Mouse (Mus musculus) telencephalon, adult 2 months (tissue): Measurements from ENCODE around the gene Ccrl2.

Experiments used
- DNase-seq: peaks from one replicate; pipeline ENCODE4 v3.0.0-alpha.2; 2011; ENCODE audit warnings: low read depth, low spot score

The Ccrl2 gene

DNA sequence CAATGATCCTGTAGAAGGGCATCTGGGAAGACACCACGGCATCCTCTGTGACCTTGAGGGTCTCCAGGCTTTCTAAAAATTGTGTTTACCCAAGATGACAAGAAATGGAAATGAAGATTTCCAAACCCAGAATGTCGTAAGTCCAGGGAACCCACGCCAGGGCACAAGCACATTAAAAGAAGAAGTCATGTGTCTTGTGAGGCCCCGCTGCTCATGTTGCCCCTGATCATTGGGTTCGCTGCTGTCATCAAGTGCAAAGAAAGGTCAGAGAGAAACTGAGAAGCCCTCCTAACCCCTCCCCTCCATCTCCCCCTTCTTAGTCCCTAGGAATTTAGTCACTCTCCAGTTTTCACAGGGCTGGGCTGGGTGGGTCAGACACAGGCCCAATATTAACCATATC is 5.5 kb upstream of the Ccrl2 start:
- DNase-seq, result no peak

GRCm38 (mm10) chr9:111058943-111059556 is 1.7 kb upstream of the Ccrl2 start:
- DNase-seq, result no peak

DNA sequence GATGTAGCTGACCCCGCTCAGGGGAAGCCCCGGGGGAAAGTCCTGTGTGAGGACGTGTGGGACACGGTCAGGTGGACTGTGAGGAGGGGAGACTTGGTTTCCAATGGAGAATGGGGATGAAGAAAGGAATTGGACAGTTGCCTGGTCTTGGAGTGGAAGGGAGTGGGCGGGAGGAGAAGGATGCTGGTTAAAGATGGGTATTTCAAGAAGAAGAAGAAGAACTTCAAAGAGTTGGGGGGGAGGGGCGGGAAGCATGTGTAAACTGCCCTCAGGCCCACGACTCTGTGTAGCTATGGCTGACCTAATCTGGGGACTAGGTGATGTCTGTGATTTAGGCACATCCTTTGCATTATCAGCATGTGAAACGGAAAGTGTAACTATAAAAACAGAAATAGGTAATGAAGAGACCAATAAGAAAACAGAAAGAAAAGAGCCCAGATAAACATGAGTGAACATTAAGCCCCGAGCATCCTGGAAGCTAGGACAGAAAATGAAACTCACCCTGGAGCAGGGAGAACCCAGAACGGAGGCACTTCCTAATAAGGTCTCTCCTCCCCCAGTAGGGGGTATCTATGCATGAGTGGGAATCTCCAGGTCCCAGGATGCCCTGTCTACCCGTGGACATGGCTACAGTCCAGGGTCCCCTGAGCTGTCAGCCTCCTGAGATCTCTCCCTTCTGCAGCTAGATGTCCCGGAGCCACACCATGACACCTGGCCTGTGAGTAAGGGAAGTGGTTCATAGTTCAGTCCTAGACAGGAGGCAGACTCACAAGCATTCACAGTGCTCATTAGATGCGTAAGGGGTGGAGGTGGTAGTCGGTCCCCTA is 438 bp upstream of the Ccrl2 start:
- DNase-seq, result no peak

DNA sequence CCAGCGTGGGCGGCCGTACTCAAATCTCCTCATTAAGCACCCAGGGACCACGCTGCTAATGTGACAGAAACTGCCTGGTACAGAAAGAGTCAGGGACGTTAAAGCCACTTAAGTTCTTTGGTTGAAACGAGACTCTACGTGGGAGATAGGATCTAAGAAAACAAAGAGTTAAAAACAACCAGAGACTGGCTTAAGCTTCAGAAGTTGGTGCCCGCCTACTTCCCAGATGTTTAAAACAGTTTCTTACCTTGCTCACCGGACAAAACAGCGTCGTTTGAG is 861 bp downstream of the Ccrl2 start:
- no peak for DNase-seq

- DNase-seq, result no peak
Measured at GRCm38 (mm10) chr9:111055800-111056518, 1.4 kb downstream of the Ccrl2 start.

GRCm38 (mm10) chr9:111054923-111055322 is 2.4 kb downstream of the Ccrl2 start:
- DNase-seq, result no peak

- no peak for DNase-seq
Measured at GRCm38 (mm10) chr9:111048452-111048851, 8.9 kb downstream of the Ccrl2 start.

GRCm38 (mm10) chr9:111047266-111047665 is 10.1 kb downstream of the Ccrl2 start:
- no peak for DNase-seq

DNA sequence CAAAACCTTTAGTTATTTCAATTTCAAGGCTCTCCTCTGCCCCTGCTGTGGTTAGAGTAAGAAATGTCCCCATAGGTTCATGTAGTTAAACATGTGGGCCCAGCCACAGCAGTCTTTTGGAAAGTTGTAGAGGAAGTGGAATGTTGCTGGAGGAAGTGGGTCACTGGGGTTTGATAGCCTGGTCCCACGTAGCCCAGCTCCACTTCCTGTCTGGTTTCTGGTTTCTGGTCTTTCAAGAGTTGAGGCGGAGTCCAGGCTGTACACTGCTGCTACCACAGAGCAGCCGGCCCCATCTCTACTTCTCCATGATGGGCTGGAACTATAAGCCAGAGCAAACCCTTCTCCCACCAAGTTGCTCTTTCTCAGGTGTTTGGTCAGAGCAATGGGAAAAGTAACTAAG is 11.1 kb downstream of the Ccrl2 start:
- no peak for DNase-seq

- DNase-seq, result no peak
Measured at GRCm38 (mm10) chr9:111042266-111042665, 15.1 kb downstream of the Ccrl2 start.

DNA sequence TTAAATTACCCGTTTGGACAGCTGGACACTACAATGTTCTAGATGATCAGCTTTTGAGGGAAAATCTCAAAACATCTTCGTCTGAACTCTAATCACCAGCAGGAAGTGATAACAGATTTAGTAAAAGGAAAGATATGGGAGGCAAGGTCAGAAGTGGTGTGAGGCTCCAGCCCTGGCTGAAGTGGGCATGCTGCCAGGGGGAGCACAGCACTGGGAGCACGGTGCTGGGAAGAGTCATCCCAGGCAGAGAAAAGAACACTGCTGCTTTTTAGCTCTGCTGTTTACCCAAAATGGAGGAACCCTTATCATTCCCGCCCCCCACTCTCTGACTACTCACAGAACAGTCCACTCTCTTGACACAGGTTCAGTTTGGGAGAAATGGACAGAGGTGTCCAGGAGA is 17.4 kb downstream of the Ccrl2 start:
- no peak for DNase-seq

- no peak for DNase-seq
Measured at GRCm38 (mm10) chr9:111033717-111034116, 23.6 kb downstream of the Ccrl2 start.

GRCm38 (mm10) chr9:111026791-111027190 is 30.5 kb downstream of the Ccrl2 start:
- no peak for DNase-seq

DNA sequence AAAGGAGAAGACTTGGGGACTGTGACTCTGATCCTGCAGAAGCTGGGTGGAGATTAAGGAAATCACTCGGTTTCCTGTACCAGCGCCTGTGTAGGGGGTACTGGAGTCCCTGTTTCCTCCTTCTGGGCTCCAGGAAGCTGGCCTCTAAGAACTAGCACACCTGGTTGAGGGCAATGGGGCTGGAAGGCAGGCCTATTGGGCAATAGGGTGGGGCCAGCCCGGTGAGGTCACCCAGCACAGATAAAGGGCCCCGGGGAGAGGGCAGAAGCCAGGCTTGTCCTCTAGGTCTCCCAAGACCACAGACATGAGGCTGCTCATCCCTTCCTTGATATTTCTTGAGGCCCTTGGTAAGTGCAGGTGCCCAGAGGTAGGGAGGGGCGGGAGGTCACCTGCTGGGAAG is 38.3 kb downstream of the Ccrl2 start, which contains the start of gene Ltf:
Gene Ltf (plus strand): TSS at position 250 of the 400 bp plus-strand sequence.
- DNase-seq, result no peak

GRCm38 (mm10) chr9:111015658-111016057 is 41.7 kb downstream of the Ccrl2 start:
- DNase-seq, result no peak

DNA sequence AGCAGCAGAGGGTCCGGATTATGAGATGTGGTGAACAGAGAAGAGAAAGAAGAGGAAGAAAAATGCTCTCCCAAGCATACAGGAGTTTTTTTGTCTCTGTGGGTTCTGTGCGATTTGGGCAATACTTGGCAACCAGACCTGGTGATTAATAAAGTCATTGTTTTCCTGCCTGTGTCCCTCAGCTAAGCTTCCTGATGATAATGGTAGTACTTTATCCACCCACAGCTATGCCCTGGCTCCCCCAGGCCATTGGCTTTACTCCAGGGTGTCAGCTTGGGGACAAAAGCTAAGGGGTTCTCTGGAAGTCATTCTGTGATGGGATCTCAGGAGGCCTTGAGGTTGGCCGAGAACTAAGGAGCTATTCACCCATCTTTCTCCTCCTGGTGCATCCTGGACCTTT is 45.3 kb downstream of the Ccrl2 start:
- DNase-seq, result no peak

- DNase-seq, result no peak
Measured at GRCm38 (mm10) chr9:111011550-111011949, 45.8 kb downstream of the Ccrl2 start.

DNA sequence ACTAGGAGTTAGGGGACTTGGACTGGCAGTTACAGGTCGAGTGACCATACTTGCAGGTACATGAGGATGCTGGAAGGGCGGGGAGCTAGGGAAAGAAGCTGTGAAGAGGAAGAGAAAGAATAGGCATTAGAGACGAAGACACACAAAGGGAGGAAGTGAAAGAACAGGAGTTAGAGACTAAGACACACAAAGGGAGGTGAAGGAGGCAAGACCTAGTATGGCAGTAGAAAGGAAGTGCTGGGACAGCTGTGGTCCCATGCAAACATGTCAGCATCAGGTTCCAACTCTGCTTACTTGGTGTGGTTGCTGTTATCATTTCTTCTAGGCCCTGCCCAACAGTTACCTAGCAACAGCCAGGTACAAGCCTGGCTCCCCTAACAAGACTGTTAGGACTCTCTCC is 47.6 kb downstream of the Ccrl2 start:
- no peak for DNase-seq

GRCm38 (mm10) chr9:111006544-111006943 is 50.8 kb downstream of the Ccrl2 start:
- no peak for DNase-seq
